Mouse (Mus musculus): ENCODE data around the gene Dazap1.

GRCm38 (mm10) chr10:80270099-80270498, 8.8 kb downstream of the Dazap1 start:
- TF ChIP-seq POLR2A (IDR thresholded peaks at IDR 0.05; ENCODE audit: low read depth, low read length) (no peak), CTCF (IDR thresholded peaks at IDR 0.05; ENCODE audit: extremely low read depth, insufficient read depth, insufficient read length, insufficient replicate concordance) (no peak)

Data from spleen, adult 2 months (tissue).